ENCODE assay signal across 7 mouse cellular contexts in the genomic region with DNA sequence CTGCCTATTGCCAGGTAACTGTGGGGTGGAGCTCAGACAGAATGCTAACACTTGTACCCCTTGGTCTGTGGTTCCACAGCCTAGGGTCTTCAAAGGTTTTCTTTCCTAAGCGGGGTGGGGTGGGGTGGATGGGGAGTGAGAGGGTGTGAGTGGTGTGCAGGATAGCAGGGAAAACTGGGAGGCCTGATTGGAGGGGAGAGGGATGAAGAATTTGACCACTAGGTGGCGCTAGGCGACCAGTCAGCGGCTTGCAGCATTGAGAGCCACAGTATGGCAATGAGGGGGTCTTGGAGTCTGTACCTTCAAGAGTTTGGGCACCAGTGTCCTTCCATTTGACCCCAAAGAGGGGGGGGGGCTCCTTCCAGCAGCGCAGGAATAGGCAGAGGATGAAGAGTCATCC. TPM values are rescaled to one million over a fixed set of nuclear protein-coding genes. Genes with fewer than 3 reads are reported as not detected.
DNase-seq lines count a peak whose midpoint lies in the region; ATAC-seq and TF ChIP-seq lines count a peak whose summit lies in the region.

No protein-coding gene starts in this region.

- H3K4me2 ChIP-seq in limb, embryonic 13.5 days (replicated peaks), result no peak overlapping the region
- no peak overlapping the region for H3K4me2 ChIP-seq in midbrain, postnatal 0 days (ENCODE audit: low read depth, low read length, poor library complexity, severe bottlenecking)

- H3K36me3 ChIP-seq in embryonic facial prominence, embryonic 10.5 days (replicated peaks), result no peaks in the 10 kb centered on the region
- no peaks in the 10 kb centered on the region for H3K36me3 ChIP-seq in limb, embryonic 13.5 days
- no peaks in the 10 kb centered on the region for H3K36me3 ChIP-seq in midbrain, postnatal 0 days (ENCODE audit: insufficient read depth, low read length)

- 0% methylated on average over 5 of the region's 5 CpGs for WGBS in embryonic facial prominence, embryonic 10.5 days
- 0% methylated on average over 5 of the region's 5 CpGs for WGBS in limb, embryonic 13.5 days
- 0% methylated on average over 5 of the region's 5 CpGs for WGBS in midbrain, postnatal 0 days

- H3K27ac ChIP-seq in embryonic facial prominence, embryonic 10.5 days (replicated peaks), result no peak overlapping the region
- H3K27ac ChIP-seq in limb, embryonic 13.5 days, result no peak overlapping the region
- H3K27ac ChIP-seq in midbrain, postnatal 0 days (ENCODE audit: low read depth, low read length), result no peak overlapping the region

- H3K9me3 ChIP-seq in embryonic facial prominence, embryonic 10.5 days, result no peaks in the 10 kb centered on the region
- no peaks in the 10 kb centered on the region for H3K9me3 ChIP-seq in limb, embryonic 13.5 days
- no peaks in the 10 kb centered on the region for H3K9me3 ChIP-seq in midbrain, postnatal 0 days (ENCODE audit: low read length)

- peak; percentile 77 for ATAC-seq in limb, embryonic 13.5 days (ENCODE audit: low FRiP score, low read depth)
- ATAC-seq in midbrain, postnatal 0 days (ENCODE audit: low FRiP score), result peak; percentile 86

- peak; percentile 94 for TF ChIP-seq CTCF in midbrain, postnatal 0 days (IDR thresholded peaks at IDR 0.05)

- peak; percentile 30 for DNase-seq in adrenal gland, adult 8-10 months
- DNase-seq in embryonic facial prominence, embryonic 10.5 days (ENCODE audit: low spot score), result peak; percentile 86
- DNase-seq in heart, adult 11 months, result peak; percentile 95
- DNase-seq in kidney, adult 8-10 months, result peak; percentile 30 to 72
- peak; percentile 82 for DNase-seq in midbrain, postnatal 0 days (ENCODE audit: low spot score)
- peak; percentile 29 to 67 for DNase-seq in spleen, postnatal 14 days (ENCODE audit: low spot score in 2 of 2)

- H3K4me3 ChIP-seq in embryonic facial prominence, embryonic 10.5 days, result no peak overlapping the region
- H3K4me3 ChIP-seq in limb, embryonic 13.5 days, result no peak overlapping the region
- H3K4me3 ChIP-seq in midbrain, postnatal 0 days (ENCODE audit: low read depth, low read length), result no peak overlapping the region

- H3K27me3 ChIP-seq in embryonic facial prominence, embryonic 10.5 days (replicated peaks; ENCODE audit: low read depth, poor library complexity, severe bottlenecking), result no peaks in the 10 kb centered on the region
- peaks cover 7% of the 10 kb centered on the region; the same call in 1 of the 2 replicates for H3K27me3 ChIP-seq in limb, embryonic 13.5 days
- no peaks in the 10 kb centered on the region for H3K27me3 ChIP-seq in midbrain, postnatal 0 days (ENCODE audit: insufficient read depth, low read length)

- H3K9ac ChIP-seq in limb, embryonic 13.5 days, result no peak overlapping the region
- no peak overlapping the region for H3K9ac ChIP-seq in midbrain, postnatal 0 days (replicated peaks; ENCODE audit: low read length, poor library complexity, severe bottlenecking)

- H3K4me1 ChIP-seq in embryonic facial prominence, embryonic 10.5 days, result no peaks in the 10 kb centered on the region
- no peaks in the 10 kb centered on the region for H3K4me1 ChIP-seq in limb, embryonic 13.5 days
- no peaks in the 10 kb centered on the region for H3K4me1 ChIP-seq in midbrain, postnatal 0 days (ENCODE audit: insufficient read depth, low read length)

RNA-seq across cellular contexts. Expression of a gene that starts 35.9 kb away (rescaled TPM):
- total RNA-seq in adrenal gland, adult 8-10 months (2022), result 10 to 100 TPM; 11.1 to 13.2 (median 11.8) TPM
- 10.2 and 11.1 TPM in 2 replicates for polyA plus RNA-seq in embryonic facial prominence, embryonic 10.5 days (2016; fragmentation: Nextera tagmentation; extraction: Ambion mirVana)
- 6.2 and 6.8 TPM in 2 replicates for polyA plus RNA-seq in limb, embryonic 13.5 days (2015; fragmentation: Nextera tagmentation; extraction: Ambion mirVana)
- total RNA-seq in midbrain, postnatal 0 days (2014; rRNA removed), result 11.5 and 16.4 TPM in 2 replicates
- 2.2 and 2.6 TPM in 2 replicates for polyA plus RNA-seq in midbrain, postnatal 0 days (2015; fragmentation: Nextera tagmentation; extraction: Ambion mirVana)

Comparison
In these comparisons a context has a peak if more than half of its experiments do, and no peak if none do; other contexts are left out.
1. DNase-seq: peak in every context shown above with its lines; median percentile 95 in heart, adult 11 months; 86 in embryonic facial prominence, embryonic 10.5 days; 82 in midbrain, postnatal 0 days; 51 in kidney, adult 8-10 months; 48 in spleen, postnatal 14 days; 30 in adrenal gland, adult 8-10 months.